Mouse (Mus musculus) bone marrow macrophage, adult 2 months (primary cell): ENCODE results near the gene Ormdl2.

Experiments
- CTCF ChIP-seq: IDR thresholded peaks from 2 replicates; pipeline ENCODE4 v1.5.1; 2012; ENCODE audit warnings: low read depth, mild to moderate bottlenecking, low read length, moderate library complexity
- POLR2A ChIP-seq: IDR thresholded peaks from 2 replicates; pipeline ENCODE4 v1.6.1; 2012; ENCODE audit warnings: mild to moderate bottlenecking, low read depth, low read length, borderline replicate concordance

DNA sequence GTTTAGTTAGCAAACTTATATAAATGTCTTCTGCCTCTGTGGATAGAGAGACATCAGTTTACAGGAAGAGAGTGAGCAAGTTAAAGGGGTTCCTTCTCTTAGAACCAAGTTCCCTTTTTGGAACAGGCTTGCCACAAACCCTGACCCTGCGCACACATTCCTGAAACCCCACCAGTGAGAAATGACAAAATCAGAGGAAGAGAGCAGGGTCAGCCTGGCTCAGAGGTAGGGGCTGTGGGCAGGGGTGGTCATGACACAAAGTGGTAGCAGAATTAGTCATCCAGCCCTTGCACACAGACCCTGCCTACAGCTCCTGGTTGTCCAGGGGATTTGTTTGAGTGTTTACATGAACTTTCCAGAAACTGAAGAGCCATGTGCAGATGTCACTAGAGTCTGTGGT is 41.2 kb downstream of the Ormdl2 start:
- TF ChIP-seq POLR2A (no peak), CTCF (no peak)
